Mouse (Mus musculus): Measurements from ENCODE around the gene Gas7. TPM values are rescaled to one million over a fixed set of nuclear protein-coding genes. Genes with fewer than 3 reads are reported as not detected.
A peak's percentile ranks its signal among the peaks of the same experiment; 100 is the strongest.

The Gas7 gene
- total RNA-seq (2021): 10 to 100 TPM; 21.3 to 22.2 TPM

DNA sequence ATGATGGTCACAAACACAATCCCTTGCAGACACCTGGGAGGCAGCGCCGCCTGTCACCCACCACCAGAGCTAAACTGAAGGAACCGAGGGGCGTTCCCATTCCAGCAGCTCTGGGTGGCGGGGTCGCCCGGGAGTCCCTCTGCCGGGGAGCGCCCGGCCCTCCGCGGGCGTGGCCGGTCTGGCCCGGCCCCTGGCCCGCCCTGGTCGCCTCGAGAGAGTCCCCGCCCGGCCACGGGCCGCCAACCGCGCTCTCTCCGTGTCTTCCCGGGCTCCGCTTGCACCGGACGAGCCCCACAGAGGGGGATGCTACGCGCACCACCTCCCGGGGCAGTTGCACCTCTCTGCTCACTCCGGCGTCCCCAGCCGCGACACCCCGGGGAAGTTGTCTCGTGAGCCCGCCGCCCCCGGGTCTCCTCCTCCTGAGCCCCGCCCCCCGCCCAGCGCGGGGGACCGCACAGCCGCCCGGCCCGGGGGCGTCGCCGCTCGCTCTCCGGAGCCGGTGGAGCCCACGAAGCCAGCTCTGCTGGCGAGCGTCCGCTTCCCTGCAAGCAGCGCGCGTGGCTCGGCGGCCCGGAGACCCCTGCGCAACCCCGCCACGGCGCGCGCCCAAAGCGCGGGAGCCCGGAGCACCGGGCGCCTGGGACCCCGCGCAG, at the start of gene Gas7:
Gene Gas7, plus strand, starts transcription at position 564 of the 653 bp plus-strand sequence.
- peak; percentile 66 to 68 for DNase-seq
- intact Hi-C loops (cut with DNase I): loop anchor here (5.0 to 10.0 kb wide), 2 partner anchors 78 to 190 kb away; no protein-coding TSS in a partner anchor

GRCm38 (mm10) chr11:67414346-67414940, 40.8 kb upstream of the Gas7 start:
- intact Hi-C loops (cut with DNase I): no loop called here
- peak; percentile 5 to 7 for DNase-seq

DNA sequence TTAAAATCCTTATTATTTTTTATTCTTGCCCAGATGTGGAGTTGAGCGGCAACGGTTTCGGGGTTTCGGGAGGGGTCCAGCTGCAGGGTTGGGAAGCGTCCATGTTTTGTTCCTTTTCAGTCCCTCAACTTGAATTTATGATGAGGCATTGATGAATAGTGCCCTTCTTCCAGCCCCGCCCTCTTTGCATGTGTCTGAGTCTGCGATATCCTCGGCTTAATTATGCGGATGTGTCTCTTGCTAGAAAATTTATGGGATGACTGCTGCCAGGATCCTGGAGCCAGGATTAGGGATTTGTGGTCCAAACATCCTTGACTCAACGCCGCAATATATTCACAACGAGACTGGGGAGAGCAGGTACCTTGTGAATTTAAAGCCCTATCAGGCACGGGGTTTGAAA, 31.7 kb upstream of the Gas7 start:
- no peak for DNase-seq
- intact Hi-C loops (cut with DNase I): no loop called here

GRCm38 (mm10) chr11:67428196-67428595, 27.0 kb upstream of the Gas7 start:
- intact Hi-C loops (cut with DNase I): loop anchor here (1.0 kb wide), 1 partner anchor 221 kb away; no protein-coding TSS in a partner anchor
- DNase-seq: peak; percentile 41 to 51

- intact Hi-C loops (cut with DNase I): no loop called here
- no peak for DNase-seq
Measured at GRCm38 (mm10) chr11:67429836-67430235, 25.4 kb upstream of the Gas7 start.

DNA sequence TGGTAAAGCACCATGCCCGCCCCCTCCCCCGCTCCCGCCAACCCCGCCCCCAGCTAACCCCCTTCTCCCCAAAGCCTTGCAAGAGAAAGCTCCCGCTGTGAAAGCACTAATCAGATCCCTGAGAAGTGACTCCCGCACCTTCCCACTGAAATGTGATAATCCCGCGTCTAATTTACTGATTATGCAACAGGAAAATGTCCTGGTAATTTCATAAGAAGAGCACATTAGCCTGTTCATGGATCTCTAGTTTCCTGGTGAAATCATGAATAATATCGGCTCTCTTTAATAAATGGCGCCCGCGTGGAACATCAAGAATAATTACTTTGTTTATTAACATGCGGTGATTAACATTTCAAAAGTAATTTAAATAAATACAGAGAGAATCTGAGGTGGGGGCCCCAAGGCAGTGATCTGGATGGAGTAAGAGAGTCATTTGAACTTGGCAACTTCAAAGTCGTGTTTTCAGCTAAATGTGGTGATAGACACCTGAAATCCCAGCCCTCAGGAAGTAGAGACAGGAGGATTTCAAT, 24.1 kb upstream of the Gas7 start:
- no peak for DNase-seq
- intact Hi-C loops (cut with DNase I): no loop called here

DNA sequence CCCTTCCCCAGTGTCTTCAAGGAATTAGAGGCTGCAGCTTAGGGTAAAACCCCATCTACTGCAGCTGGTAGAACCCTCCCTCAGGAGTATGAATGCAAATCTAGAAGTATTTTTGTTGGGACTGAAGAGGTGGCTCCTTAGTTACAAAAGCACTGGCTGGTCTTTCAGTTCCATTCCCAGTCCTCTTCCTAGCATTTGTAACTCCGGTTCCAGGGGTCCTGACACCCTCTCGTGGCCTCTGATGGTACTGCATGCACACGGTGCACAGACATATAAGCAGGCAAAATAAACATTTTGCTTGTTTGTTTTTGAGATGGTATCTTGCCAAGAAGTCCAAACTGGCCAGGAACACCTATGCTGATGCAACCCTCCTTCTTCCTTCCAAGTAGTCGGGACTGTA, 23.4 kb upstream of the Gas7 start:
- no peak for DNase-seq

DNA sequence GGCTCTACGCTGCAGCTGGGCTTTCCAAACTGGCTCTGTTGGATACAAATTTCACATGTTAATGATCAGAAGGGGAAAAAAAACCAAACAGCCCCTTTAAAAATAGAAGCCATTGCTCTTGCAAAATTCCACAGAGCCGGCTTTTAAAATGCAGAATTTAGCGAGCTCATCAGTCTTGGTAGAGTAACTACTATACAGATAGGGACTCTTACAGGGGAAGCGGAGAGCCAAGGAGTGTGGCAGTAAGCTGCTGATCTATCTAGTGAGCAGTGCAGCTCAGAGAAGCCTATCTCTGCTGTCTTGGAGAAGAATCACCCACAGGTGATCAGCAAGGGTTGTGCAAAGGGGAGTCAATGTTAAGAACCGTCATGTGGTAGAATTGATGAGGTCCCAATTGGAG, 21.5 kb upstream of the Gas7 start:
- intact Hi-C loops (cut with DNase I): no loop called here
- no peak for DNase-seq

More for the DNA sequence above, 23.4 kb upstream of the Gas7 start:
- intact Hi-C loops (cut with DNase I): no loop called here

- intact Hi-C loops (cut with DNase I): no loop called here
- peak; percentile 27 to 53 for DNase-seq
Measured at GRCm38 (mm10) chr11:67438746-67439145, 16.5 kb upstream of the Gas7 start.

GRCm38 (mm10) chr11:67445058-67445825, 10.0 kb upstream of the Gas7 start:
- no peak for DNase-seq
- intact Hi-C loops (cut with DNase I): no loop called here

DNA sequence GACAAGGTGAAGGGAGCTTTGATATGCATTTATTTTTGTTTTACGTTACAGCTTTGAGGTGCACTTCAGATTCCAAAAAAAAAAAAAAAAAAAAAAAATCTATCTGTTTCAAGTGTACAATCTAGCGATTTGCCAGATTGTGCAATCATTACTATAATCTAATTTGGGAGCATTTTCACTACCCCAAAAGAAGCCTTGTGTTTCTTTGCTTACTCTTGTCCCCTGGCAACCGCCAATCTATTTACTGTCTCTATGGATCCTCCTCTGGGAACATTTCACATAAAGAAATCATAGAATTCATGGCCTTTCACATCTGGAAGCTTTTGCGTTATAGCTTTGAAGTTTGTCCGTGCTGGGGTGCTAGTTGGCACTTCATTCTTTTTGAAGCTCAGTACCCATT, 3.7 kb upstream of the Gas7 start:
- intact Hi-C loops (cut with DNase I): loop anchor here (10.0 kb wide), 1 partner anchor 193 kb away; no protein-coding TSS in a partner anchor
- DNase-seq: no peak

DNA sequence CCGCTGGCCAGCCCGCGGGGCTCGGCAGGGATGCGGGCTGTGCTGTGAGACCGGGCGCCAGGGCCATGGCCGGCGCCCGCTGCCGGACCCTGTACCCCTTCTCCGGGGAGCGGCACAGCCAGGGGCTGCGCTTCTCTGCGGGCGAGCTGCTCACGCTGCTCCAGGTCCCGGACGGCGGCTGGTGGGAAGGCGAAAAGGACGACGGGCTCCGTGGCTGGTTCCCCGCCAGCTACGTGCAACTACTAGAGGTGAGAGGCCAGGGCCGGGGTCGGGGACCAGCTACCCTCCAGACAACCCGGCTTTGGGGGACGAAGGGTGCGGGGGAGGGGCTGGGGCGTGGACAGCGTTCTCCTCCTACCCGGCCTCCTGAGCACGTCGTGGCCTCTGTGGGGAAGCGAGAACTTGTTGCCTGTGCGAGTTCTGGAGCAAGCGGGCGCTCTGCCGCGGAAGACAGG, 317 bp downstream of the Gas7 start:
- intact Hi-C loops (cut with DNase I): loop anchor here (5.0 to 10.0 kb wide), 2 partner anchors 78 to 189 kb away; no protein-coding TSS in a partner anchor
- peak; percentile 47 to 54 for DNase-seq

GRCm38 (mm10) chr11:67456029-67456428, 792 bp downstream of the Gas7 start:
- peak in 1 of 2 experiments; percentile 36 for DNase-seq
- intact Hi-C loops (cut with DNase I): loop anchor here (5.0 to 10.0 kb wide), 2 partner anchors 79 to 189 kb away; no protein-coding TSS in a partner anchor

GRCm38 (mm10) chr11:67458171-67458570, 2.9 kb downstream of the Gas7 start:
- DNase-seq: peak; percentile 32 to 45
- intact Hi-C loops (cut with DNase I): loop anchor here (5.0 to 10.0 kb wide), 2 partner anchors 81 to 187 kb away; no protein-coding TSS in a partner anchor

DNA sequence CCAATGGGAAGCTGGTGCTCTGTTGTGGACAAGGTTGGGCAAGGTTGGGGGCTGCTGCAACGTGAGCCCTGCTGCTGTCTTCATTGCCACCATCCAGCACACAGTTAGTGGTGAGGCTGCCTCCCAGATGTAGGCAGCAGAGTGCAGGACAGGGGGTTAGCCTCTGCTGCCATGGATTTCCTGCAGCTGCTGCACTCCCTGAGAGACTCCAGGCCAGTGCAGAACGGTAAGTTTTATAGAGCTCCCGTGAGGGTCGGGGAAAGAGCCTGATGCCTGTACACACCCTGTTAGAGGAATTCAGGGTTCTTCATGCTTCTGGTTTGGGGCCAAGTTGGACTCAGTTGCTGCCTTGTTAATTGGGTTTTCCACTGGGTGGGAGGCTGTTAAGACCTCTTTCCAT, 11.9 kb downstream of the Gas7 start:
- intact Hi-C loops (cut with DNase I): no loop called here

GRCm38 (mm10) chr11:67468846-67469245, 13.6 kb downstream of the Gas7 start:
- intact Hi-C loops (cut with DNase I): no loop called here
- peak; percentile 43 to 46 for DNase-seq

More for the DNA sequence above, 11.9 kb downstream of the Gas7 start:
- no peak for DNase-seq

- intact Hi-C loops (cut with DNase I): no loop called here
- DNase-seq: no peak
Measured at GRCm38 (mm10) chr11:67474590-67474989, 19.4 kb downstream of the Gas7 start.

GRCm38 (mm10) chr11:67479534-67479933, 24.3 kb downstream of the Gas7 start:
- no peak for DNase-seq
- intact Hi-C loops (cut with DNase I): no loop called here

- DNase-seq: no peak
- intact Hi-C loops (cut with DNase I): no loop called here
Measured at GRCm38 (mm10) chr11:67480204-67480956, 25.1 kb downstream of the Gas7 start.

GRCm38 (mm10) chr11:67481691-67482090, 26.5 kb downstream of the Gas7 start:
- intact Hi-C loops (cut with DNase I): no loop called here
- peak in 1 of 2 experiments; percentile 31 for DNase-seq

Measured in heart, postnatal 10 days (tissue).